Mouse (Mus musculus) liver, embryonic 15.5 days (tissue): ENCODE data around the gene Grsf1. TPM values are rescaled to one million over a fixed set of nuclear protein-coding genes. Genes with fewer than 3 reads are reported as not detected.

ENCODE experiments used
- ATAC-seq: fragments of 200-750 bp; cut with Nextera tagmentation; 2 replicates; pipeline ENCODE4 v1.8.0; 2017; ENCODE audit warnings: moderate number of reproducible peaks, mild to moderate bottlenecking, moderate library complexity; ENCODE audit not compliant: insufficient read depth
- H3K27ac ChIP-seq: fragments of 300-500 bp; sonication (generic); replicated peaks from 2 replicates; pipeline ENCODE4 v1.5.1; 2015; ENCODE audit warnings: mild to moderate bottlenecking, inconsistent platforms
- H3K27me3 ChIP-seq: fragments of 300-500 bp; sonication (generic); 2 replicates; pipeline ENCODE4 v1.6.1; 2015; ENCODE audit warnings: mild to moderate bottlenecking, inconsistent platforms
- H3K36me3 ChIP-seq: fragments of 300-500 bp; sonication (generic); replicated peaks from 2 replicates; pipeline ENCODE4 v1.6.1; 2015; ENCODE audit warnings: moderate library complexity, mild to moderate bottlenecking, inconsistent platforms
- H3K4me1 ChIP-seq: fragments of 300-500 bp; sonication (generic); replicated peaks from 2 replicates; pipeline ENCODE4 v1.6.1; 2015; ENCODE audit warnings: inconsistent platforms
- H3K4me2 ChIP-seq: fragments of 300-500 bp; sonication (generic); 2 replicates; pipeline ENCODE4 v1.6.1; 2015; ENCODE audit warnings: moderate library complexity, mild to moderate bottlenecking, inconsistent platforms
- H3K4me3 ChIP-seq: fragments of 300-500 bp; sonication (generic); replicated peaks from 2 replicates; pipeline ENCODE4 v1.5.1; 2015; ENCODE audit warnings: mild to moderate bottlenecking, inconsistent platforms
- H3K9ac ChIP-seq: fragments of 300-500 bp; sonication (generic); 2 replicates; pipeline ENCODE4 v1.6.1; 2015; ENCODE audit warnings: moderate library complexity, mild to moderate bottlenecking, inconsistent platforms
- H3K9me3 ChIP-seq: fragments of 300-500 bp; sonication (generic); replicated peaks from 2 replicates; pipeline ENCODE4 v1.6.1; 2016; ENCODE audit warnings: inconsistent platforms
- WGBS: fragments of 180-500 bp; shearing (Covaris S2); methylation state at CpG from one replicate; pipeline ENCODE4 v1.1.7; 2015; ENCODE audit warnings: mixed read lengths; ENCODE audit not compliant: insufficient replicate concordance; 5-methylcytosine and 5-hydroxymethylcytosine counted together
- polyA plus RNA-seq: library from polyadenylated mRNA; unstranded; fragments of >200 nt; fragmentation: Nextera tagmentation; extraction: Ambion mirVana; gene quantifications from 2 replicates; pipeline ENCODE4 v1.2.1, GENCODE M21; 2015

Gene Grsf1
- polyA plus RNA-seq, 1 experiment from 2014 or later: 25.6 TPM

GRCm38 (mm10) chr5:88657868-88658267 is 18.1 kb downstream of the Grsf1 start:
- no peak for ATAC-seq
- no peaks in the 10 kb centered on the region for H3K4me1 ChIP-seq
- no peak overlapping the region for H3K9ac ChIP-seq
- peaks cover 54% of the 10 kb centered on the region for H3K36me3 ChIP-seq
- 75% methylated on average over 1 of the region's 1 CpGs for WGBS
- no peaks in the 10 kb centered on the region for H3K27me3 ChIP-seq
- no peak overlapping the region for H3K4me2 ChIP-seq
- H3K4me3 ChIP-seq: no peak overlapping the region
- H3K27ac ChIP-seq: no peak overlapping the region
- H3K9me3 ChIP-seq: no peaks in the 10 kb centered on the region

- Histone ChIP-seq H3K36me3 (peaks cover 31% of the 10 kb centered on the region), H3K4me2 (no peak overlapping the region), H3K4me1 (peaks cover 20% of the 10 kb centered on the region), H3K9me3 (no peaks in the 10 kb centered on the region), H3K9ac (no peak overlapping the region), H3K27me3 (no peaks in the 10 kb centered on the region), H3K4me3 (no peak overlapping the region), H3K27ac (no peak overlapping the region)
- WGBS: 61% methylated on average over 5 of the region's 5 CpGs
- no peak for ATAC-seq
These were observed 23.4 kb downstream of the Grsf1 start for GRCm38 (mm10) chr5:88652589-88652988.

GRCm38 (mm10) chr5:88649250-88650173 is 26.5 kb downstream of the Grsf1 start:
- no peak overlapping the region for H3K9ac ChIP-seq
- no peak overlapping the region for H3K4me3 ChIP-seq
- H3K9me3 ChIP-seq: no peaks in the 10 kb centered on the region
- peak; percentile 82 for ATAC-seq
- H3K36me3 ChIP-seq: peaks cover 41% of the 10 kb centered on the region
- no peaks in the 10 kb centered on the region for H3K27me3 ChIP-seq
- peaks cover 20% of the 10 kb centered on the region for H3K4me1 ChIP-seq
- WGBS: 46% methylated on average over 17 of the region's 17 CpGs
- H3K4me2 ChIP-seq: no peak overlapping the region
- H3K27ac ChIP-seq: peak overlapping the region; percentile 19; the same call in 1 of the 2 replicates

- ATAC-seq: no peak
- H3K4me1 ChIP-seq: peaks cover 26% of the 10 kb centered on the region
- H3K36me3 ChIP-seq: peaks cover 37% of the 10 kb centered on the region
- H3K9me3 ChIP-seq: no peaks in the 10 kb centered on the region
- no peak overlapping the region for H3K27ac ChIP-seq
- H3K27me3 ChIP-seq: no peaks in the 10 kb centered on the region
- H3K4me2 ChIP-seq: no peak overlapping the region
- no peak overlapping the region for H3K4me3 ChIP-seq
- 50% methylated on average over 5 of the region's 5 CpGs for WGBS
- H3K9ac ChIP-seq: no peak overlapping the region
These were observed 30.6 kb downstream of the Grsf1 start for GRCm38 (mm10) chr5:88645405-88645804.

GRCm38 (mm10) chr5:88644901-88645300 is 31.1 kb downstream of the Grsf1 start:
- H3K4me1 ChIP-seq: peaks cover 22% of the 10 kb centered on the region
- no peak for ATAC-seq
- 60% methylated on average over 2 of the region's 2 CpGs for WGBS

GRCm38 (mm10) chr5:88643491-88643890 is 32.5 kb downstream of the Grsf1 start:
- Histone ChIP-seq H3K4me3 (no peak overlapping the region), H3K9ac (no peak overlapping the region), H3K4me1 (peaks cover 8% of the 10 kb centered on the region), H3K4me2 (no peak overlapping the region), H3K27me3 (no peaks in the 10 kb centered on the region), H3K9me3 (no peaks in the 10 kb centered on the region), H3K27ac (no peak overlapping the region), H3K36me3 (peaks cover 33% of the 10 kb centered on the region)
- 74% methylated on average over 9 of the region's 9 CpGs for WGBS
- no peak for ATAC-seq

More at GRCm38 (mm10) chr5:88644901-88645300, 31.1 kb downstream of the Grsf1 start:
- Histone ChIP-seq H3K9ac (no peak overlapping the region), H3K27ac (no peak overlapping the region), H3K4me2 (no peak overlapping the region), H3K9me3 (no peaks in the 10 kb centered on the region), H3K4me3 (no peak overlapping the region), H3K36me3 (peaks cover 37% of the 10 kb centered on the region), H3K27me3 (no peaks in the 10 kb centered on the region)

GRCm38 (mm10) chr5:88642786-88643185 is 33.2 kb downstream of the Grsf1 start:
- ATAC-seq: peak; percentile 34; the same call in 1 of the 2 replicates
- 56% methylated on average over 9 of the region's 9 CpGs for WGBS
- H3K27me3 ChIP-seq: no peaks in the 10 kb centered on the region
- peaks cover 7% of the 10 kb centered on the region for H3K4me1 ChIP-seq
- H3K4me2 ChIP-seq: no peak overlapping the region
- H3K9ac ChIP-seq: no peak overlapping the region
- peaks cover 28% of the 10 kb centered on the region for H3K36me3 ChIP-seq
- no peak overlapping the region for H3K27ac ChIP-seq
- no peak overlapping the region for H3K4me3 ChIP-seq
- H3K9me3 ChIP-seq: no peaks in the 10 kb centered on the region

GRCm38 (mm10) chr5:88634076-88634475 is 41.9 kb downstream of the Grsf1 start:
- H3K4me3 ChIP-seq: no peak overlapping the region
- ATAC-seq: no peak
- H3K27ac ChIP-seq: no peak overlapping the region
- no peak overlapping the region for H3K4me2 ChIP-seq
- H3K36me3 ChIP-seq: peaks cover 17% of the 10 kb centered on the region
- H3K27me3 ChIP-seq: no peaks in the 10 kb centered on the region
- no peak overlapping the region for H3K9ac ChIP-seq
- no peaks in the 10 kb centered on the region for H3K9me3 ChIP-seq
- 79% methylated on average over 5 of the region's 5 CpGs for WGBS
- peaks cover 5% of the 10 kb centered on the region; the same call in 1 of the 2 replicates for H3K4me1 ChIP-seq

- WGBS: 75% methylated on average over 9 of the region's 9 CpGs
- Histone ChIP-seq H3K9ac (no peak overlapping the region), H3K4me3 (no peak overlapping the region), H3K4me2 (no peak overlapping the region), H3K27ac (no peak overlapping the region), H3K36me3 (peaks cover 14% of the 10 kb centered on the region), H3K27me3 (no peaks in the 10 kb centered on the region), H3K4me1 (peaks cover 21% of the 10 kb centered on the region), H3K9me3 (no peaks in the 10 kb centered on the region)
- ATAC-seq: no peak
These were observed 43.5 kb downstream of the Grsf1 start for GRCm38 (mm10) chr5:88632463-88632862.

GRCm38 (mm10) chr5:88631545-88631944 is 44.4 kb downstream of the Grsf1 start:
- WGBS: 74% methylated on average over 5 of the region's 5 CpGs
- Histone ChIP-seq H3K9me3 (no peaks in the 10 kb centered on the region), H3K27me3 (no peaks in the 10 kb centered on the region), H3K4me2 (no peak overlapping the region), H3K36me3 (peaks cover 6% of the 10 kb centered on the region; the same call in 1 of the 2 replicates), H3K4me1 (peaks cover 28% of the 10 kb centered on the region), H3K27ac (peak overlapping the region; percentile 38; the same call in 1 of the 2 replicates), H3K9ac (no peak overlapping the region), H3K4me3 (no peak overlapping the region)
- no peak for ATAC-seq

GRCm38 (mm10) chr5:88630883-88631282 is 45.1 kb downstream of the Grsf1 start:
- Histone ChIP-seq H3K9me3 (no peaks in the 10 kb centered on the region), H3K4me1 (peaks cover 30% of the 10 kb centered on the region), H3K4me2 (no peak overlapping the region), H3K9ac (no peak overlapping the region), H3K4me3 (no peak overlapping the region), H3K27me3 (no peaks in the 10 kb centered on the region), H3K27ac (no peak overlapping the region), H3K36me3 (peaks cover 6% of the 10 kb centered on the region; the same call in 1 of the 2 replicates)
- 30% methylated on average over 3 of the region's 3 CpGs for WGBS
- ATAC-seq: no peak
